Mouse (Mus musculus) left cerebral cortex, postnatal 25 days (tissue): ENCODE results near the gene Clec11a. TPM values are rescaled to one million over a fixed set of nuclear protein-coding genes. Genes with fewer than 3 reads are reported as not detected.
A peak's percentile ranks its signal among the peaks of the same experiment; 100 is the strongest.

Source experiments
- DNase-seq, 2 experiments: peaks; one replicate each; pipeline ENCODE4 v3.0.0; 2022; ENCODE audit warnings: low spot score in 2 of 2, mixed read lengths in 1 of 2
- intact Hi-C: fragments of 180-260 bp; cut with DNase I; formaldehyde crosslinking; loops from one replicate; pipeline ENCODE4 v1.15.1; 2025
- total RNA-seq, 2 experiments: library from RNA; stranded (reverse); gene quantifications; 2 replicates each; pipeline ENCODE4 v1.2.3; 2021

Gene Clec11a
- total RNA-seq, 2 experiments from 2014 or later, result 3.5 to 3.9 TPM

DNA sequence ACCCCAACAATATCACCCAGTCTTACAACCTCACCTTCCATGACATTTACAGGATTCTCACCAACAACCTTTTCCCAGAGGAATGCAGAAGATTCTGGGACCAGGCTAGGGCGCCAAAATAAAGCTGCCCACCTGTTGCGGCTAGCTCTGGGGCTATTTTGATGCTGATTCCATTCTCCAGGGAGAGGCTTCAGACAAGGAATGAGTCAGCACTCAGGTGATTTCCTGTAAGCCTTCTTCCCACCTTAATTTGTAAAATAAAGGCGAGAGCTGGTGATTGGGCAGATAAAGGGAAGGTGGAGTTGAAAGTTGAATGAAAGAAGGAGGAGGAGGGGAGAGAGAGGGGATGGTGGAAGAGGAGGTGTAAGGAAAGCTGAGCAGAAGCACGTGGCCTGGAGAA, 15.3 kb downstream of the Clec11a start:
- intact Hi-C loops, result no loop called here
- no peak for DNase-seq

DNA sequence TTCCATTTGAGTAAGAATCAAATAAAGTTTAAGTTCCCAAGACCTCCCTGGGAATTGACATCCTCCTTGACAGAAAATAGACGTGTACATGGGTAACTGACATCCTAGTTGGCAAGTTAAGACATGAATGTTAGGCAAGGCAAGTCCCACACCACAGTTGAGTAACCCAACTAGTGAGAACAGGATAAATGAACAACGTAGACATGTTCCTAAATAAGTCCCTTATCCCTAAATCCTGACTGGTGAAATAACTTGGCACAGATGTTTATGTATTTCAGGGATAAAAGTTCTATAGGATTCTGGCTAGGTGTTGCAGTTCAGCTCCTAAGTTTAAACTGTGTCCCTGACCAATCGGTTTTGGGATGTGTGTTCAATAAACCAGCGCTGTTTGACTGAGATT, 15.7 kb downstream of the Clec11a start:
- intact Hi-C loops, result no loop called here
- DNase-seq, result no peak

DNA sequence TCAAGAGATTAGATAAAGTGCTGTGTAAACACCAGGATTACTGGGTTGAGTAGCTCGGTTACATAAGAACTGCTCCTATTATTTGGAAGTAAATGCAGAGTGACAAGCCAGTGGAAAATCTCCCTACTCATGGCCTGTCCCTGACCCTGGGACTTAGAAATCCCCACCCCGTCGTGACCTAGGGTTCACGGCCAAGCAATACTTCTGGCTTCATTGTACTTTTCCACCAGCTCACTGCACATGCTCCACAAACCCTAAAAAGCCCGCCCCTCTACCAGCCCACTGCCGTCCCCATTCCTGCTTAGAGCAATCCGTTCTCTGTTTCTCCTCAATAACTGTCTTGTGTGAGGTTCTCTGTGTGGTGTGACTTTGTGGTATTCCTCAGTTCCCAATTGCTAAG, 18.9 kb downstream of the Clec11a start:
- no peak for DNase-seq
- intact Hi-C loops, result no loop called here

DNA sequence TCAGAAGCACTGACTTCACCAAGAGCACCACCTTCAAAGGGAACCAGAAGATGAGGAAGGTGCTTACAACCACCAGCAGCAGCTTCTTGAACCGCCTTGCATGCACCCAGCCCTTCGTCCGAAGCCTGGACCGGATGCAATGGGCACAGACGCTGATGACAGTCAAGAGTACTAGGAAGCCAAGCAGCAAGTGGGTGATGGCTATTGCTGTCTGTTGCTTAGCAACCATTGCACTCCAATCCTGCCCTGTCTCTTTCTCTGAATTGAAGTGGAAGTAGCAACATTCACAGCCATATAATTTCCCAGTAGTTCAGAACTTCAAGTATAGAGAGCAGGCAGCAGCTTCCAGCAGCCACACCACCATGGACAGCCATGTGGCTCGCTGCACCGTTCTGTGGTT, 25.1 kb downstream of the Clec11a start:
- intact Hi-C loops, result no loop called here
- peak in 1 of 2 experiments; percentile 34 for DNase-seq

DNA sequence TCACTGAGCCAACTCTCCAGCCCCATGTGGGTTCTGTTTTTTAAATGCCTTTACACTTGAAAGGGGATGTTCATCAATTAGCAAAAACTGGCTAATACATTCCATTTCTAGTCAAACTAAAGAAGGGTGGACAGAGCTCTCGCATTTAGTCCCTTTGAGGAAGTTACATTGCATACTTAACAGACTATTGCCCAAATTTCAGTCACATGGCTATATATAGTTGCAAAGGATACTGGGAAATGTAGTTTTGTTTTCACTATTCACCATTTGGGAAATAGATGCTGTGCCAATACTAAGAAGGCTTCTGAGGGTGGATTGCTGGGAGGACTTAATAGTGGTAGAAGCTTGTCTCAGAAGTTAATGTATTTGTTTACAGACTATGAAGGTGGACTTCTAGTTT, 25.7 kb downstream of the Clec11a start:
- DNase-seq, result no peak
- intact Hi-C loops, result no loop called here

DNA sequence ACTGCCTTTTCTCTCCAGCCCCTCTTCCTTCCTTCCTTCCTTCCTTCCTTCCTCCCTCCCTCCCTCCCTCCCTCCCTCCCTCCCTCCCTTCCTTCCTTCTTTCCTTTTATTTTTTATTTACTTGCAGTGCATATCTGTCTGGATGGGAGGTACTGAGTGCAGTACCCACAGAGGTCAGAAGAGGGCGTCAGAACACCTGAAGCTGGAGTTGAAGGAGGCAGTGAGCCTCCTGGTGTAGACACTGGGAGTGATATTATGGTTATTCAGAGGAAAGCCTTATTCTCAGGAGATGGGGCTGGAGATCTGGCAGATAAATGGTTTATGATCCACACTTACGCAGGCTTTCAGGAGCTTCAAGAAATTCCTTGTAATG, 29.5 kb downstream of the Clec11a start:
- intact Hi-C loops, result no loop called here
- DNase-seq, result peak in 1 of 2 experiments; percentile 76

DNA sequence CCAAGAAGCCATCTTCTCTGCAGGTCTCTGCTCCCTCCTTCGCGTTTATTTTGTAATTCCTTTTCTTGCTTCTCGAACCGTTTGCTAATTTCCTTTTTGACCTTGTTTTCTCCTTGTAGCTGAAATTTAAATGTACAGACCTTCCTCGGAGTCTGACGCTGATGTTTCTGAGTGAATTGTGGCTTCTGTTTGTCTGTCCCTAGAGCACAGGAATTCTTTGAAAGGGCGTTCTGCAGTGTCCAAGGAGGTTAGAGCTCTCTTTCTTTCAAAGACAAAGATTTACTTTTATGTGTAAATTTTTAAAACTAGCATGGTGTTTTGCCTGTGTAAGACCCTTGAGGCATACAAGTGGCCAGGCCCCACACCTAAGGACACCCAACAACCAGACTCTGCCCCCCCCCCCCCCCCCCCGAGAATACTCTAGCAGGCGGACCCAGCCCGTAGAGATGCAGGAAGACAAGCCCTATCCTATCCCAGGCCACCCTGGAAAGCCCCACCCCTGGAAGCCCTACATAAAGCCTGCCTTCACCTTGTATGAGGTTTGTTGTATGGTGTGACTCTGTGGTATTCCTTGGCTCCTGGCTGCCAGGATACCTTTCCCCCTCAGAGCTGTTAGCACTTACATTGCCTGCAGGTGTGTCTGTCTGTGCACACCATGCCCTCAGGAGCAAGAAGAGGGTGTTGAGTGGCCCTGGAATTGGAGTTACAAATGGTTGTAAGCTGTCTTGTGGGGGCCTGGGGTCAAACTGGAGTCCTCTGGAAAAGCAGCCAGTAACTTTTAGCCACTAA, 30.0 kb downstream of the Clec11a start:
- no peak for DNase-seq
- intact Hi-C loops, result no loop called here

DNA sequence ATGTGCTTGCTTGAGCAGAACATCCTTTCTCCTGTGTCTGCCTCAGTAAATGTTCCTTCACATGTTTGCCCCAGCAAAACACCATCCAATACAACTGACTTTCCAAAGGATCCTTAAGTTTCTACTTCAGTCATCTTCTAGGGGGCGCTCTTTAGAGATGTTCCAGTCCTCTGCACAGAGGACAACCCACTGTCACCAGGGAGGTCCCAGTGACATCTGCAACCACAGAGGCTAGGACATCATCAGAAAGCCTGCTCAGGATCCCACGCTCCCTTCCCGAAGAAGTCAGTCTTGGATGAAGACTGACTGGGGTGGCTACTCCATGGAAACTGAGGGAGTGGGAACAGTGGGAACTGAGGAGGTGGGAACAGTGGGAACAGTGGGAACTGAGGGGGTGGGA, 31.2 kb downstream of the Clec11a start:
- no peak for DNase-seq
- intact Hi-C loops, result no loop called here

DNA sequence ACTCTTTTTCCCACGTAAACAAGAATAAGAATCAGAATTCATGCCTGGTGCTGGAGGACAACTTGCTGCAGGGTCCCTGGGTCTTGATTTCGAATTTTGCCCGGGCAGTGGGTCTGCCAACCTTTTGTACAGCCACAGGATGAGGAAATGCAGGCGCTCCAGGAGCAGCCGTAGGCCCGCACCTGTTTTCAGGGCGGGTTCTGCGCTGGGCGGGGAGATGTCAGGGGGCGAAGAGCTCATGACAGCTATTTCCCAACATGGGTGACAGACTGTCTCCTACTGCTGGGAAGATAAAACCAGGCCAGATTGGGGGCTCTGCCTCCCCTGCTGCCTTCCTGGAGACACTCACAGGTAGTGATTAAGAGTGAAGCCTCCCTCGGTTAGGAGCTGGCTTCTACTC, 32.6 kb downstream of the Clec11a start:
- intact Hi-C loops, result no loop called here
- no peak for DNase-seq

DNA sequence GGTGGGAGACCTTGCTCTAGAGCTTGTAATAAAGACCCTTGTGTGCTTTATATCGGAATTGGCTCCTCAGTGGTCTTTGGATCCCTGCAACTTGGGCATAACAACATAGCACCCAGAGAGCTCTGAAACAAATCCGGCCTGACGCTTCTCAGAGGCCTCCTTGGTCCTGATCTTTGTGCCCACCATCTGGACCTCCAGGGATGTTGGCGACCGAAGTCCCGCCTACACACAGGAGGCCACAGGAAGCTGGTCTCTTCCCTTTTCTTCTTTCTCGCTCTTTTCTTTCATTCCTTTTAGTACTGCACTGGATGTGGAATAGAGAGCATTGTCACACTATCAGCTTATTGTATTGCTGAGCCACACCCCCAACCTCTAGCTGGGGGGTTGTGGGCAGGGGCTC, 33.3 kb downstream of the Clec11a start:
- DNase-seq, result no peak
- intact Hi-C loops, result no loop called here

DNA sequence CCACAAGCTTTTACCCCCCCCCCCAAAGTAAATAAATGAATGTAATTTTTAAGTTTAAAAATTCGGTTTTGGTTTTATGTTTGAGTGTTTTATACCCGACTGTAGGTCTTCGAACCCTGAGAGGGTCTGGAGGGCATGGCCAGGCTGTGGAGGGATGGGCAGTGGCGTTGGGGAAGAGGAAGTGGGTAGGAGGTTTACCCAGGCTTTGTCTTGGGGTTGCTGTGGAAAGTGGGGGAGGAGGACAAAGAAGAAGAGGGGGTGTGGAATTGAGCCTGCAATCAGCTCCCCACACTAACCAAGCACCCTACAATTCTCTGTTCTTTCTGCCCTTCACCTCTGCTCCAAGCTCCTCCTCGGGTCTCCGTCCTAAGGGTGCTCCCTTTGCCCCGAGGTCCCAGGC, 34.2 kb downstream of the Clec11a start:
- intact Hi-C loops, result no loop called here
- no peak for DNase-seq

DNA sequence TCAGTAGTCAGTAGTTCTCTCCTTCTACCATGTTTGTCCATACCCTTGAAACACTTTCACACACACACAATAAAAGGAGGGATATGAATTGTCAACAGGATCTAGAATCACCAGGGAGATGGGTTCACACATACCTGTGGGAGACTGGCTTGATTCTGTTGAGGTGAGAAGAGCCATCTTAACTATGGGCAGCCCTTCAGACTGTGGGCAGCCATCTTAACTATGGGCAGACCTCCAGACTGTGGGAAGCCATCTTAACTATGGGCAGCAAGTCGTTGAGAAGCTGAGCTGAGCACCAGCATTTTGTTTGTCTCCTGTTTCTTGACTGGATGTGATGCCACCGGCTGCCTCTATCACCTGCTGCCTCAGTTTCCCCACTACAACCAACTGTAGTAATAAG, 35.4 kb downstream of the Clec11a start:
- intact Hi-C loops, result no loop called here
- DNase-seq, result no peak

DNA sequence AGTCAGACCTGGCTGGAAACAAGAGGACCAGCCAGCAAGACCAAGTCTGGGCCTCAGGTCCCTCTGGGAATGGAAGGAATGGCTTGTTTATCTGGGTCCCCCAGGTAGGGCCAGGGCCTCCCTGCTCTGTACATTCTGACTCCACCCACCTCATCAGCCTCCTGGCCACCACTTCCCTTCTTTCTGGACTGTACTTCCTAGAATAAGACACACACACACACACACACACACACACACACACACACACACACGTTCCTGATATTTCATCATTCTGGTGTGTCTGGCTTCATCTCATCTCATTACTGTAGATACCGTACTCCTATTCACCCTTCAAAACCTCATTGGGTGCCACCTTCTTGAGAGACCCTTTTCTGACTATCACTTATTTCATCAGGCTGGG, 37.3 kb downstream of the Clec11a start:
- intact Hi-C loops, result loop anchor here (10.0 kb wide), 1 partner anchor 275 kb away; the partner anchor contains the start of gene Pold1
- no peak for DNase-seq

DNA sequence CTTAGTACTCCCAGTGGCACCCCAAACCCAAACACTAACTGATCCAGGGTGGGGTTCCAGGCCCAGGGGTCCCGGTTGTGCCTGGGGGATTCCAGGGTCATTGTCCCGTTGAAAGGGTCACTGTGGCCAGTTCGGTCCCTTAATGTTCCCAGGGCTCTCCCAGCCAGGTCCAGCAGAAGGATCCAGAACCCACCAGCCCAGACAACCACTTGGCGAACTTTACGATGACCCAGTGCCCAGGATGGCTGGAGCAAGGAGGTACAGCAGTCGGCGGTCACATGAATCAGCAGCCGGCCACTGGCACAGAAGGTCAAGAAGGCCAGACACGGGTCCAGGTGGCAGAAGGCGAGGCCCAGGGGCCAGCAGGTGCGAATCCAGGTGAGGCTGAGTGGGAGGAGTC, 38.6 kb downstream of the Clec11a start:
- intact Hi-C loops, result loop anchor here (10.0 kb wide), 1 partner anchor 277 kb away; the partner anchor contains the start of gene Pold1
- no peak for DNase-seq

DNA sequence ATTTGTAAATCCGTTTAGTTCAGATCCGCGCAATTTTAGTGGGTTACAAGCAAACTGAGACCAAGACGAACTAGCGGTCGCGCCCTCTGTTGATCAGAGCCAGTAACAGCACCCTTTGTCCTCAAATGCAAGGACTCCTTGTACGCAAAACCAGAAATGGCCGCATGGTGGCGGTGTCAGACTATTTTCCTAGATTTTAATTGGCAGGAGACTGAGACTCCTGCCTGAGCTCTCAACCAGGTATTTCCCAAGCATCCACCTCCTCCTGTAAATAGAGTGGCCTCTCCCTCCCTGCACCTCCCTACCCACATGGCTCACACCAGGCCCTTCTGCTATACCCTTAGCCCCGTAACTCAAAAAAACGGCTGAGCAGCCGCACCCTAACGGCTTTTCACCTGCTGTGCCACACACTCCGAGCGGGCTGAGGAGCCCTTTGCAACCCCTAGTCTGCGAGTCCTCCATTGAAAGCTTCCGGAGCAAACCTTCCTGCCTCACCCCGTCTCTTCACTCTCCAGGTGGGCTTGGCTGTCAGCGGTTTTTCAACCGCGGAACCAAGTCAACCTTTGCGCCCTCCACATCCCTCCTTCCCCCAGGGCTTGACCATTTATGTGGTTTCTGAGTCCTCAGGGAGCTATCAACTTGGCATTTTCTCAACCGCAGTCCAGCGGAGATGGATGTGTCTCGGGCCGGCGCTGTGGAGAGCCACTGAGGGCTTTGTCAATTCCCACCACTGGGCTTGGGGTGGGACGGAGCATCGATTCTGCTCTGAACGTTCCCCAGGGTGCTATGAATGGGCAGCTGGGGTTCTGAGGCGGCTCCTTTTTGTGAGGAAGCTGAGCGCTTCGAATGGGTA, 43.7 kb downstream of the Clec11a start:
- DNase-seq, result peak; percentile 95 to 98
- intact Hi-C loops, result loop anchor here (1.0 to 10.0 kb wide), 4 partner anchors 39 to 282 kb away; partner anchors contain the start of gene Pold1

DNA sequence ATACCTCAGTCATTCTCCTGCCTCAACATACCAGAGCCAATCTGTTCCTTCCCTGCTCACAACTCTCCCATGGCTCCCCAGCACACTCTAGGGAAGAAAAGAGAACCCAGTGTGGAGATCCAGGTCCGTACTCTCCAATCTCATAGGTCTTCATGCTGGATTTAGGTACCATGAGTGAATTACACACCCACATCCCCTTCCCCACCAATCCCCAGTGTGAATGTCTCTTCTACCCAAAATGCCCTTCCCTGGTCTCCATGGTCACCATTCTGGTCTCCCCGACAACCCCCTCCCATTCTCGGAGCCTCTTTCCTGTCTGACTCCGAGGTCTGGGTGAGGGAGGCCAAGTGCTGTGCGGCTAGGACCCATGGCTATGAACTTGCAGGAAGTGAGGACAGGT, 45.6 kb downstream of the Clec11a start, which contains the start of gene Gm15517:
Gene Gm15517, plus strand, starts transcription at position 301 of the 400 bp plus-strand sequence.
- intact Hi-C loops, result loop anchor here (5.0 to 10.0 kb wide), 2 partner anchors 41 to 284 kb away; partner anchors contain the start of gene Pold1
- DNase-seq, result no peak

DNA sequence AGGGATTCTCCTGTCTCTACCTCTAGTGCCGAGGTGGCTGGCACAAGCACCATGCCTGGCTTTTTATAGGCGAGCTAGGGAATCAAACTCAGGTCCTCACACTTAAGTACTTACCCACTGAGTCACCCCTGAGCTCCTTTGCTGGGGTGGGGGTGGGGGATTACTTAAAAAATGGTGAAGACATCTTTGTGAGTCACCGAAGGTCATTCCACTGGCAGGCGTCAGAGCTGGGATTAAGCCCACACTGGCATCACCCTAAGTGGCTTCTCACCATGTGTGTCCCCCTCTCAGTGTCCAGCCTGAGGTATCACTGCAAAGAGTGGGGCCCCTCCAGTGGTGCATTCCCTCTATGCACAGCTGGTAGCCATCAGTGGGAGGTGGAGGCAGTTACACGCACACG, 46.3 kb downstream of the Clec11a start:
- intact Hi-C loops, result loop anchor here (5.0 to 10.0 kb wide), 2 partner anchors 42 to 284 kb away; partner anchors contain the start of gene Pold1
- DNase-seq, result no peak

DNA sequence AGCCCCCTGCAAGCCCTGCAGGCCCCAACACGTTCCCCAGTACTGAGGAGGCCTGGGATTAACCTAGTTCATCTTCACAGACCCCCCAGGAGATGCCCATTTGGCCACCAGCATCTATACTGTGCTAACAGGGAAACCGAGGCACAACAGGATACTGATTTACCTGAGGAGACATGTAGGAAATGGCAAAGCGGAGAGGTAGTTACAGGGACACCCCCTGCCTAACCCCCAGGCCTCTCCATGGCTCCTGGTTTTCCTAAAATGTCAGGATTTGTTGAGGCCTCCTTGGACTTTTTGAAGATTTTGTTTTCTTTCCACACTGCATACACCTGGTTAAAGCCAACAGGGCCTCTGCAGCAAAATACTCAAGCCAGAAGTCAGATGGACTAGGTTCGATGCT, 49.4 kb downstream of the Clec11a start, which contains the start of gene Acp4:
Gene Acp4, minus strand, starts transcription at position 101 of the 400 bp plus-strand sequence.
- intact Hi-C loops, result no loop called here
- no peak for DNase-seq

DNA sequence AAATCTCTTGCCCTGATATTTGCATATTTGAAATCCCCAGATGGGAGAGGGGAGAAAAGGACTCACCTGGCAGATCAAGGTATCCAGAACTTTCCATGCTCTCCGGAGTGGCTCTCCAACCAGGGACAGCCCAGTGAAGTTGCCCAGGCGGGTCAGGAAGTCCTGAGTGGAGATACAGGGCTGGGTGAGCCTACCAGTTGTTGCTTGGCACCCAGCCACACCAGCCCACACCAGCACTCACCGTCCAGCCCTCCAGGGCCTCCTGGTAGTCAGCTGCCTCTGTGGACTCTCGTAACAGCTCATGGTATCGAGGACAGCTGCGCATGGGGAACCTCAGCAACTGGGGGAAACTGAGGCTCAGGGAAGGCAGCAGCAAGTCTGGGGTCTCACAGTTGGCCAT, 51.8 kb downstream of the Clec11a start:
- intact Hi-C loops, result no loop called here
- no peak for DNase-seq

DNA sequence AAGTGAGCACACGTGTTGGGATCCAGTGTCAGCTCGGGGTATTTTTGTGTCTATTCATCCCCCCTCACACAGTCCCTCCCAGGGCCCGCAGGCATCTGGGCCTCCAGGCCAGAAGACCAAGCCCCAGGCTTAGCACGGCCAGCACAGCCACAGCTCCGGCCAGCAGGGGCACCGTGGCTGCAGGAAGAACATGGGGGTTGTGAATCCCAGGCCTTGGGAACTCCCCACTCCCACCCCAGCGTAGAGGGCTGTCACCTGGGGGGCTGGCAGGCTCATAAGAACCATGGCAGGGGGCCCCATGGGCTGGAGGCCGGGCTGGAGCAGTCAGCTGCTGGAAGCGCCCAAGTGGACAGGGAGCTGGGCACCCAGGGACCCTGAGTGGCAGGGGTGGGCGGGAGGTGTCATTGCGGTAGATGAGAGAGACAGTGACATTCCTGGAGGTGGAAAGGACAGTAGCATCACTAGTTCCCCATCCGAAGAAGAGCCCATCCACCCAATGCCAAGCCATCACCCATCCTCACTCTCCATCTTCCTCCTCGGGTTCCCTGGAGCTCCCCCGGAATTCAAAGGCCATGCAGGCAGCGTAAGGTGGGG, 53.6 kb downstream of the Clec11a start:
- no peak for DNase-seq
- intact Hi-C loops, result no loop called here
